Mouse (Mus musculus) midbrain, embryonic 10.5 days (tissue): ENCODE results near the gene Tpcn1. TPM values are rescaled to one million over a fixed set of nuclear protein-coding genes. Genes with fewer than 3 reads are reported as not detected.
A peak's percentile ranks its signal among the peaks of the same experiment; 100 is the strongest.

Source experiments
- DNase-seq: peaks from one replicate; pipeline ENCODE4 v3.0.0-alpha.2; 2017; ENCODE audit warnings: low spot score
- H3K27ac ChIP-seq: fragments of 300-500 bp; sonication (generic); replicated peaks from 2 replicates; pipeline ENCODE4 v1.5.1; 2016; ENCODE audit warnings: mild to moderate bottlenecking
- H3K27me3 ChIP-seq: fragments of 300-500 bp; sonication (generic); 2 replicates; pipeline ENCODE4 v1.6.1; 2016; ENCODE audit warnings: low read depth, mild to moderate bottlenecking; ENCODE audit not compliant: poor library complexity, severe bottlenecking
- H3K36me3 ChIP-seq: fragments of 300-500 bp; sonication (generic); 2 replicates; pipeline ENCODE4 v1.6.1; 2016; ENCODE audit warnings: mild to moderate bottlenecking, moderate library complexity
- H3K4me1 ChIP-seq: fragments of 300-500 bp; sonication (generic); 2 replicates; pipeline ENCODE4 v1.6.1; 2016
- H3K4me3 ChIP-seq: fragments of 300-500 bp; sonication (generic); 2 replicates; pipeline ENCODE4 v1.5.1; 2016; ENCODE audit warnings: mild to moderate bottlenecking, moderate library complexity
- H3K9me3 ChIP-seq: fragments of 300-500 bp; sonication (generic); replicated peaks from 2 replicates; pipeline ENCODE4 v1.6.1; 2016; ENCODE audit warnings: mild to moderate bottlenecking
- WGBS: fragments of 180-500 bp; shearing (Covaris S2); methylation state at CpG from one replicate; pipeline ENCODE4 v1.1.7; 2016; 5-methylcytosine and 5-hydroxymethylcytosine counted together
- polyA plus RNA-seq: library from polyadenylated mRNA; unstranded; fragments of >200 nt; fragmentation: Nextera tagmentation; extraction: Ambion mirVana; gene quantifications from 2 replicates; pipeline ENCODE4 v1.2.1, GENCODE M21; 2016

Tpcn1 gene
- polyA plus RNA-seq, 1 experiment from 2014 or later: 10.3 TPM

GRCm38 (mm10) chr5:120560616-120561311 is 27.7 kb downstream of the Tpcn1 start:
- Histone ChIP-seq H3K4me3 (no peak overlapping the region), H3K4me1 (peaks cover 71% of the 10 kb centered on the region), H3K27me3 (no peaks in the 10 kb centered on the region), H3K36me3 (peaks cover 12% of the 10 kb centered on the region), H3K9me3 (no peaks in the 10 kb centered on the region), H3K27ac (peak overlapping the region; percentile 81)
- 22% methylated on average over 16 of the region's 16 CpGs for WGBS
- peak; percentile 63 for DNase-seq

DNA sequence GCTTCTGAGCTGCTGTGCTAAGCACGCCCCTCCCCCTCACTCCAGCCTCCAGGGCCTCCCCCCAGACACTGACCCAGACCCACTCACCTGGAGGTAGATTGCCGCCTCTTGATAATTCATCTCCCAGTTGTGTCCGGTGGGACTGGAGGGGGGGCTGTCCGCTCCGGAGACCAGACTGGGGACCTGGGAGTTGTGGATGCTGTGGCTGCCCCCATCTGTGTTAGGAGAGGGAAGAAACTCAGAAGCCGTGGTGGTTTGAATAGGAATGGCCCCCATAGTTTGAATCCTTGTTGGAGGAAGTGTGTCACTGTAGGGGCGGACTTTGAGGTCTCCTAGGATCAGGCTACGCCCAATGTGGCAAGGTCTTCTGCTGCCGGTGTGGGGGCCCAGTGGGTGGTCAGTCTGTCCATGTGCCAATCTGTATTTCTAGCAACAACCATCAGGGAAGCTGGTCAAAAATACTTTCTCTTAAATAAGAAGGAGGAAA is 28.3 kb downstream of the Tpcn1 start:
- peaks cover 65% of the 10 kb centered on the region for H3K4me1 ChIP-seq
- no peak for DNase-seq
- no peaks in the 10 kb centered on the region for H3K9me3 ChIP-seq
- H3K27me3 ChIP-seq: no peaks in the 10 kb centered on the region
- 78% methylated on average over 9 of the region's 9 CpGs for WGBS
- peak overlapping the region; percentile 81 for H3K27ac ChIP-seq
- peaks cover 18% of the 10 kb centered on the region for H3K36me3 ChIP-seq
- H3K4me3 ChIP-seq: peak overlapping the region; percentile 21

GRCm38 (mm10) chr5:120558762-120559161 is 29.7 kb downstream of the Tpcn1 start:
- Histone ChIP-seq H3K4me1 (peaks cover 54% of the 10 kb centered on the region), H3K36me3 (peaks cover 30% of the 10 kb centered on the region), H3K4me3 (no peak overlapping the region), H3K9me3 (no peaks in the 10 kb centered on the region), H3K27me3 (no peaks in the 10 kb centered on the region), H3K27ac (peak overlapping the region; percentile 68)
- WGBS: 80% methylated on average over 14 of the region's 14 CpGs
- no peak for DNase-seq

DNA sequence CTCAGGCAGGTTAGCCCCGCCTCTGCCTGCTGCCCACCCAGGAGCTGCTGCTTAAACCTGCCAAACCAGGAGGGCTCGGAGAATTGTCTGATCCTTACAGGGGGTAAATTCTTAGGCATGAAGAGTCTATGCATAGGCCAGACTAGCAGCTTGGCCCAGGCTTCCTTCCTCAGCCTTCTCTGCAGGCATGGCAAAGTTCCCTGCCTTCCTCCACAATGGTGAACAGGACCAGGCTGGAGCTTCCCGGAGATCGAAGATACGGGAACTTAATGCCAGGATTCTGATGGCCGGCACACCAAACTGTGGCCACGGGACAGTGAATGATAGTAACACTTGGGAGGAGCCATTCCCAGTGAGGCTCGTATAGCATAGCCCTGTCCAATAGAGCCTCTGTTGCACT is 30.4 kb downstream of the Tpcn1 start:
- H3K36me3 ChIP-seq: peaks cover 37% of the 10 kb centered on the region
- no peak overlapping the region for H3K4me3 ChIP-seq
- peak overlapping the region; percentile 68; the same call in 1 of the 2 replicates for H3K27ac ChIP-seq
- 78% methylated on average over 8 of the region's 8 CpGs for WGBS
- peaks cover 47% of the 10 kb centered on the region for H3K4me1 ChIP-seq
- H3K27me3 ChIP-seq: no peaks in the 10 kb centered on the region
- DNase-seq: no peak
- H3K9me3 ChIP-seq: no peaks in the 10 kb centered on the region

- Histone ChIP-seq H3K36me3 (peaks cover 49% of the 10 kb centered on the region), H3K27ac (no peak overlapping the region), H3K4me1 (peaks cover 30% of the 10 kb centered on the region), H3K27me3 (no peaks in the 10 kb centered on the region), H3K9me3 (no peaks in the 10 kb centered on the region), H3K4me3 (no peak overlapping the region)
- 92% methylated on average over 24 of the region's 24 CpGs for WGBS
- DNase-seq: no peak
These were observed 32.6 kb downstream of the Tpcn1 start for GRCm38 (mm10) chr5:120555871-120556270.

DNA sequence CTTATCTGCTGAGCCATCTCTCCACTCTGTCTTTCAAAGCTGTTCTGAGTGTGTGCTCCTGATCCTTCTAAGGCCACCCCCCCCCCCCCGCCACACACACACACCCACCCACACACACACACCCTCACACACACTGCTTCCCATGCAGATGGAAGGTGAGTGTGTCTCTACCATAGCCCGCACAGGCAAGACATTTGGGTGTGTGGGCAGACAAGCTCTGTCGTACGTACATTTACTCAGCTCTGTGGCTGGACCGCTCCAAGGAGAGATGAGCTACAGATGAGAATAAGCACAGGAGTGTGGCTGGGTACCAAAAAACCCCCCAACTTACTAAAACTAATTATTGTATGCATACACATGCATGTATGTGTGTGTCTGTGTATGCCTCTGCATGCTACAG is 37.8 kb downstream of the Tpcn1 start:
- 94% methylated on average over 5 of the region's 5 CpGs for WGBS
- Histone ChIP-seq H3K36me3 (peaks cover 50% of the 10 kb centered on the region), H3K27me3 (no peaks in the 10 kb centered on the region), H3K9me3 (no peaks in the 10 kb centered on the region), H3K27ac (no peak overlapping the region), H3K4me1 (peaks cover 17% of the 10 kb centered on the region), H3K4me3 (no peak overlapping the region)
- no peak for DNase-seq

DNA sequence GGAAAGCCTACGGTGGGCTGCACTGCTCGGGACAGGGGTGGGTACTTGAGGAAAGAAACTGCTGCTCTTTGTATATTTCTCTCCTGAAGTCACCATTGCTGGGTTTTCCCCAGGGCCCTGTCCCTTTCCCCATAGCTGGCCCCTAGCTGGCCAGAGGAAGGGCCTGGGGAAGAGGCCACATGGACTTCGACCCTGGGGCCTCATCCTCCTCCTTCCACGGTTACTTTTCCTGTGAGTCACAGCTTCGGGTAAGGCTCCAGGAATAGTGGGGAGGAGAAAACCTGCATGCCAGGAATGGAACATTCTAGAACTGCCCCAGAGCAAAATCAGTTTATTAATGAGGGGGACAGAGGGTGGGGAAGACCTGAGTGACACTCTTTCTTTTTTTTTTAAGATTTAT is 38.3 kb downstream of the Tpcn1 start:
- WGBS: 84% methylated on average over 5 of the region's 5 CpGs
- no peak overlapping the region for H3K27ac ChIP-seq

DNA sequence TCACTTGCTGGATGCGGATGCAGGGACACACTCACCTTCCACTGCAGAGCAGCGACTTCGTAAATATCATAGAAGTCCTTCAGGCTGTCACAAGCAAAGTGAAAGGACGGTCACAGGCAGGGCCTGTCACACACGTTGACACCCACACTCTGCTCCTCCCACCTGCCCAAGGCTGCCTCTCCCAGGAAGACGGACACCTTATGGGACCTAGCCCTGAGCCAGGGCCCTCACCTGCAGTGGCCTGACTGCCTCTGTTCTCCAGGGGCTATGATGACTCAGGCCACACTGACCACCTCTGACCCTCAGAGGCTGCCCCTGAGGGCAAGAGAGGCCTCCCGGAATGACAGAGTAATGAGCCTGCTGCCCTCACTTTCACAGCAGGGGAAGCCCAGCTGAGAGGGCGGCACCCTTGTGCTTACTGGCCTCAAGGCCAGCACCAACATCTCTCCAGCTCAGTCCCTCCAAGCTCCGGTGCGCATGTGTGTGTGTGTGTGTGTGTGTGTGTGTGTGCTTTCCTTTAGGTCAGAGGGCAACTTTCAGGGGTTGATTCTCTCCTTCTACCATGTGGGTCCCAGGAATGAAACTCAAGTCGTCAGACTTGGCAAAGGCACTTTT is 40.1 kb downstream of the Tpcn1 start:
- H3K9me3 ChIP-seq: no peaks in the 10 kb centered on the region
- peaks cover 17% of the 10 kb centered on the region for H3K4me1 ChIP-seq
- no peak overlapping the region for H3K4me3 ChIP-seq
- no peaks in the 10 kb centered on the region for H3K27me3 ChIP-seq
- 0 out of 2 replicates have a peak overlapping the region, but pooled peaks have one; percentile 33 for H3K27ac ChIP-seq
- WGBS: 81% methylated on average over 11 of the region's 11 CpGs
- no peak for DNase-seq
- H3K36me3 ChIP-seq: peaks cover 33% of the 10 kb centered on the region

More for the DNA sequence above, 38.3 kb downstream of the Tpcn1 start:
- no peak for DNase-seq
- Histone ChIP-seq H3K27me3 (no peaks in the 10 kb centered on the region), H3K9me3 (no peaks in the 10 kb centered on the region), H3K4me3 (no peak overlapping the region), H3K36me3 (peaks cover 45% of the 10 kb centered on the region), H3K4me1 (peaks cover 17% of the 10 kb centered on the region)

- Histone ChIP-seq H3K4me1 (peaks cover 25% of the 10 kb centered on the region), H3K9me3 (no peaks in the 10 kb centered on the region), H3K27me3 (no peaks in the 10 kb centered on the region), H3K4me3 (no peak overlapping the region), H3K27ac (no peak overlapping the region), H3K36me3 (peaks cover 43% of the 10 kb centered on the region)
- 68% methylated on average over 5 of the region's 5 CpGs for WGBS
- no peak for DNase-seq
These were observed 51.8 kb downstream of the Tpcn1 start for GRCm38 (mm10) chr5:120536632-120537031.

GRCm38 (mm10) chr5:120536046-120536445 is 52.4 kb downstream of the Tpcn1 start:
- Histone ChIP-seq H3K27ac (0 out of 2 replicates have a peak overlapping the region, but pooled peaks have one; percentile 6), H3K36me3 (peaks cover 38% of the 10 kb centered on the region), H3K4me3 (no peak overlapping the region), H3K4me1 (peaks cover 25% of the 10 kb centered on the region), H3K27me3 (no peaks in the 10 kb centered on the region), H3K9me3 (no peaks in the 10 kb centered on the region)
- DNase-seq: no peak
- 79% methylated on average over 13 of the region's 13 CpGs for whole genome bisulfite sequencing

DNA sequence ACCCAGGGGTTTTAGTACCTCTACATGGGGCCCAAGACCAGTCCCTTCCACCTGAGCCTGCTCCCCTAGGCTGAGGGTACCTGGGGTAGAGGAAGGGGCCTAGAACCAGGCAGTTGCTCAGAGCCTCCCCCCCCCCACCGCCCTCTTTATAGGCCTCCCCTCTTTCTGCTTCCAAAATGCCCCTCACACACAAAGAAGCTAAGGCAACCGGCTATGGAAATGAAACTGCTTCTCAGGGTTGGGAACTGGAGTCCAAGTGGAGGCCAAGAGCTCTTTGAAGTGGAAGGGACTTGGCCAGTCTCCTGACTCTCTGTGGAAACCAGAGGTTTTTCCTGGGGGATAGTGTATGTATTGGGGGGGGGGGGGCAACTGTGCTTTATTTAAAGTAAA is 53.8 kb downstream of the Tpcn1 start:
- DNase-seq: no peak
- Histone ChIP-seq H3K27ac (peak overlapping the region; percentile 53), H3K9me3 (no peaks in the 10 kb centered on the region), H3K36me3 (peaks cover 30% of the 10 kb centered on the region), H3K4me1 (peaks cover 25% of the 10 kb centered on the region), H3K4me3 (no peak overlapping the region), H3K27me3 (no peaks in the 10 kb centered on the region)
- WGBS: 71% methylated on average over 2 of the region's 2 CpGs

DNA sequence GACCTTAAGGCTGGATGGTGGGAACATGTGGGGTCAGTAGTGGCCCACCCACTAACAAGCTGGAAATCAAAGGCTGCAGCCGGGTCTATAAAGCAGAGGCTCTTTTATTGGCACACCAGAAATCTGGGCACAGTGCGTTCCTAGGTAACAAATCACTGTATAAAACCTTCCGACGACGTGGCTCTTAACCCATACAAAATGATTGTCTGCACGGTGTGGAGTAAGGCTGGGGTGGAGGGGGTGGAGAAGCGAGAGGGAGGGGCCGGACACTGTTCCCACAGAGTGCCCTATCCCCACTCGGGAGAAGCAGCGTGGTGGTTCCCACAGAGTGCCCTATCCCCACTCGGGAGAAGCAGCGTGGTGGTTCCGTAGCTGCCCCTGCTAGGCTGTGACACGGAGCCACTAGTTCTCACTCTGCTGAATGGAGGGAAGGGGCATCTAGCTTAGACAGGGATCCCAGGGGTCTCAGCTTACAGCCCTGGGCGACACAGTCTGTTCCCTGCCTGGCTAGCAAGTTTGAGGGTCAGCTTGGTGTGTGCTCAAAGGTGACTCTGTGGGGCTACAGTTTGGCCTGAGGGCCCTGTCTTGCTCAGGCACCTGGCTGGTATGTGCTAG is 54.3 kb downstream of the Tpcn1 start:
- Histone ChIP-seq H3K36me3 (peaks cover 25% of the 10 kb centered on the region), H3K4me1 (peaks cover 25% of the 10 kb centered on the region), H3K27me3 (no peaks in the 10 kb centered on the region), H3K27ac (peak overlapping the region; percentile 53; the same call in 1 of the 2 replicates), H3K4me3 (no peak overlapping the region), H3K9me3 (no peaks in the 10 kb centered on the region)
- 75% methylated on average over 15 of the region's 15 CpGs for WGBS
- no peak for DNase-seq

- 89% methylated on average over 8 of the region's 8 CpGs for WGBS
- DNase-seq: no peak
- peaks cover 25% of the 10 kb centered on the region for H3K4me1 ChIP-seq
- 0 out of 2 replicates have a peak, but pooled peaks cover under 1% of the 10 kb centered on the region for H3K36me3 ChIP-seq
- H3K4me3 ChIP-seq: no peak overlapping the region
- no peaks in the 10 kb centered on the region for H3K27me3 ChIP-seq
- H3K9me3 ChIP-seq: no peaks in the 10 kb centered on the region
- H3K27ac ChIP-seq: no peak overlapping the region
These were observed 56.8 kb downstream of the Tpcn1 start for GRCm38 (mm10) chr5:120531631-120532030.
